Mouse (Mus musculus): ENCODE measurements around the gene Wwox. TPM values are rescaled to one million over a fixed set of nuclear protein-coding genes. Genes with fewer than 3 reads are reported as not detected.

Gene Wwox
- polyA plus RNA-seq, 1 experiment from 2014 or later: 10.3 TPM

DNA sequence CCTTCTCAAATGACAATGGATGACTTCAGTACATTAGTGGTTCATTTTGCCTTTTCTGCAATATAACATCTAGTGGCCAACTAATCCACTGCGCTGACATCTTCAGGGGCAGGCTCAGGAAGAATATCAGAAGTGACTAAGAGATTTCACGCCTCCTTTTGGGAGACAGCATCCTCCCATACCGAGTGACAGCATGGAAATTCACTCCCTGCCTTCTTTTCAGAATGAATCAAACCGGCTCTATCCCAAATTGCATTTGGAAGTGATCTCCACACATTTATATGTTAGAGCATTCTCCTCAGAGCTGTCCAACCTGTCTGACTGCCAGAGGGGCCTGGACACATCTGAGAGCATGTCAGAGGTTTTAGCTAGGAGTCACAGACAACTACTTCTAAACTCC is 940.6 kb downstream of the Wwox start:
- ATAC-seq (replicated peaks; ENCODE audit: insufficient number of reproducible peaks, low FRiP score, low TSS enrichment): no peak
- H3K4me1 ChIP-seq (ENCODE audit: control insufficient read depth, insufficient read depth, low read length): peaks cover 3% of the 10 kb centered on the region
- WGBS (ENCODE audit: insufficient replicate concordance): 62% methylated on average over 4 of the region's 4 CpGs
- H3K9ac ChIP-seq (ENCODE audit: low read depth, low read length): no peak overlapping the region
- H3K4me2 ChIP-seq: no peak overlapping the region
- no peaks in the 10 kb centered on the region for H3K36me3 ChIP-seq (ENCODE audit: control insufficient read depth, insufficient read depth, low read length)
- H3K27me3 ChIP-seq (ENCODE audit: control insufficient read depth, insufficient read depth, low read length): no peaks in the 10 kb centered on the region
- no peaks in the 10 kb centered on the region for H3K9me3 ChIP-seq (replicated peaks; ENCODE audit: control insufficient read depth, low read length)
- H3K4me3 ChIP-seq (ENCODE audit: low read depth, low read length): no peak overlapping the region
- H3K27ac ChIP-seq (ENCODE audit: low read depth, low read length): no peak overlapping the region

DNA sequence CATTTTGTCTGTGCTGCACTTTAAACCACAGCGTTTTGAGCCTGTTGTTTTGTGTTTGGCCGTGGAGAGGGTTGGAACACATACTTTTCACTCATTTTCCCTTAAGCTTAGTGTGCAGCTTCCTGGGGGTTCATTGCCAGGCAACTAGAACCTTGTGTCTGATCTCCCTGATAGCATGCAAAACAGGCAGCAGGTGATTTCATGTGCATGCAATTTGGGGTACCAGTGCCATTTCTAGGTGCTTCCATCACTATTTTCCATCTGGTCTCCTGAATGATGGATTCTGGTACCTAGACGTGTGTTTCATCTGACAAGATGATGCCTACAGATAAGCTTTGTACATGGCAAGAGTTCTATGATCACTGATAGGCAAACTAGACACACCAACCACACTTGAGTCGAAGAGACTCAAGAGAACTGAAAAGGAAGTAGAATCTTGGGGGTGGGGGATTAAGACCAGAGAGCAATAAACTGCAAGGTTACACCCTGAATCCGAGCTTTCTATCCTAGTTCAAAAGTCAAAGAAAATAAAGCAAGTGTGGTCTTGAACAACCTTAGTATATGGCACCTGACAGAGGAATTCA is 951.6 kb downstream of the Wwox start:
- H3K27ac ChIP-seq (ENCODE audit: low read depth, low read length): no peak overlapping the region
- WGBS (ENCODE audit: insufficient replicate concordance): 82% methylated on average over 5 of the region's 5 CpGs
- H3K4me1 ChIP-seq (ENCODE audit: control insufficient read depth, insufficient read depth, low read length): no peaks in the 10 kb centered on the region
- no peak for ATAC-seq (replicated peaks; ENCODE audit: insufficient number of reproducible peaks, low FRiP score, low TSS enrichment)
- H3K4me3 ChIP-seq (ENCODE audit: low read depth, low read length): no peak overlapping the region
- no peak overlapping the region for H3K9ac ChIP-seq (ENCODE audit: low read depth, low read length)
- H3K9me3 ChIP-seq (replicated peaks; ENCODE audit: control insufficient read depth, low read length): no peaks in the 10 kb centered on the region
- no peak overlapping the region for H3K4me2 ChIP-seq
- H3K36me3 ChIP-seq (ENCODE audit: control insufficient read depth, insufficient read depth, low read length): no peaks in the 10 kb centered on the region
- H3K27me3 ChIP-seq (ENCODE audit: control insufficient read depth, insufficient read depth, low read length): no peaks in the 10 kb centered on the region

DNA sequence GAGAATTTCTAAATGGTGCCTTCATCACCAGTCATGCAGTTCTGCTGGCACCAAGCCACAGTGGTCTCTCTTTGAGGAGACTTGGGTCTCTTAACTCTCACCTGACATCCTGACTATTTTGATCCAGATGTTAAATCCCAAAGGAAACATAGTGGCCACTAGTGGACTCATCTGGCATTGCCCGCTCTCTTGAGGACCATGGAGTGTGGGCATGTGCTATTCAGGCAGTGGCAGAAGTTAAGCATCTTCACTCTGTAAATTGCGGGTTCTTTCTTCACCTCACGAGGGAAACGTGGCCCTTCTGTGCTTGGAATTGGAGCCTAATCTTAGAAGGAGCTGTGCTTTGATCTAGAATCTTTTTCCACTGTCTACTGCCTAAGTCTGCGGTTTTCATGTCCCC is 956.4 kb downstream of the Wwox start:
- Histone ChIP-seq H3K4me2 (no peak overlapping the region), H3K9me3 (replicated peaks; ENCODE audit: control insufficient read depth, low read length) (no peaks in the 10 kb centered on the region), H3K27me3 (ENCODE audit: control insufficient read depth, insufficient read depth, low read length) (no peaks in the 10 kb centered on the region), H3K4me1 (ENCODE audit: control insufficient read depth, insufficient read depth, low read length) (no peaks in the 10 kb centered on the region), H3K27ac (ENCODE audit: low read depth, low read length) (no peak overlapping the region), H3K36me3 (ENCODE audit: control insufficient read depth, insufficient read depth, low read length) (no peaks in the 10 kb centered on the region), H3K4me3 (ENCODE audit: low read depth, low read length) (no peak overlapping the region), H3K9ac (ENCODE audit: low read depth, low read length) (no peak overlapping the region)
- WGBS (ENCODE audit: insufficient replicate concordance): 76% methylated on average over 5 of the region's 5 CpGs
- ATAC-seq (replicated peaks; ENCODE audit: insufficient number of reproducible peaks, low FRiP score, low TSS enrichment): no peak

DNA sequence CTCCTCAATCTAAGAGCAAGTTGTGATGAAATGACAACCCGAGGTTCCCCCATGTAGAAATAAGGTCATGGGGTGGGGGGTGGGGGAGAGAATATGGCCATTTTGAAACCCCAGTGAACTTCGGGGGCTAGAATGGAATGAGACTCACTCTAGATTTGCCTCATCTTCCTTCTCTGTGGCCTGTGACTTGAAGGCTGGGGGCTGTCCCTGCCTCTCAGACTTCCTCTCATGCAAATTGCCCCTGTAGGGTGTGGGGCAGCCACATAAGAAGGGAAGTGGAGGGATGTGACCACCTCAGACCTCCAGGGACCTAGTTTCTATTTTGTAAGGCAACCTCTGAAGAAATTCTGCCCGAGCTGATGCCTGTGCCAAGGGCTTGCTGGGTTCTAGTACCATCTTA is 958.5 kb downstream of the Wwox start:
- Histone ChIP-seq H3K9me3 (replicated peaks; ENCODE audit: control insufficient read depth, low read length) (no peaks in the 10 kb centered on the region), H3K4me1 (ENCODE audit: control insufficient read depth, insufficient read depth, low read length) (no peaks in the 10 kb centered on the region), H3K36me3 (ENCODE audit: control insufficient read depth, insufficient read depth, low read length) (no peaks in the 10 kb centered on the region), H3K9ac (ENCODE audit: low read depth, low read length) (no peak overlapping the region), H3K27me3 (ENCODE audit: control insufficient read depth, insufficient read depth, low read length) (no peaks in the 10 kb centered on the region), H3K4me2 (no peak overlapping the region), H3K4me3 (ENCODE audit: low read depth, low read length) (no peak overlapping the region), H3K27ac (ENCODE audit: low read depth, low read length) (no peak overlapping the region)
- no peak for ATAC-seq (replicated peaks; ENCODE audit: insufficient number of reproducible peaks, low FRiP score, low TSS enrichment)
- WGBS (ENCODE audit: insufficient replicate concordance): 72% methylated on average over 3 of the region's 3 CpGs

DNA sequence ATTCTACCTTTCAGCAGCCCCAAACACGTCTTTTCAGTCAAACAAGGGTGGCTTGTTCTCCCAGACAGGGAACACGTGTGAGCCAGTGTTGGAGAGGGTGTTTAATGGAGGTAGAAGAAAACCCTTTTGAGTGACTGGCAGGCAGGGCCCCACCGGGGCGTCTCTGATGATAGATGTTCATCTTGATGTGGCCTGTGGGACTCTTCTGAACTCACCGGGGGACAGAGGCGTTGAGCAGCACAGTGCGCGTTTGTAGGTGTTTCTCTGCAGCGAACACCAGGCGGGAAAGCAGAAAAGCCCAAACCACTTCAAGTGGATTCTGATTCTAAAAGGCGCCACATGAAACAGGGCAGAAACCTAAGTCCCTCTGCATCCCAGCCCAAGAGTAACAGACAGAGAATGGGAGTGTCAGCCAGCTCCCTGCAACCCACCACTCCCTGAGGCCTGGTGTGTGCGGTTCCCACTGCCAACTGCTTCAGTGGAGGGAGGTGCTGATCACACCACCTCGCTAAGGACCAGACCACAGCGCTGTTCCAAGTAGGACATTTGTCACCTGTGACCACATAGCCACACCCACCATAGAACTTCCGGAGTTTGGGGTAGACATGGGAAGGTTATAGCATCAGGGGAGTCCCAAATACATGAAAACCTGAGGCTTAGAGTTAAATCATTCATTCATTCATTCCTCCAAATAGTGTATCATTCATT is 960.7 kb downstream of the Wwox start:
- 62% methylated on average over 15 of the region's 15 CpGs for WGBS (ENCODE audit: insufficient replicate concordance)
- ATAC-seq (replicated peaks; ENCODE audit: insufficient number of reproducible peaks, low FRiP score, low TSS enrichment): no peak
- Histone ChIP-seq H3K27ac (ENCODE audit: low read depth, low read length) (no peak overlapping the region), H3K27me3 (ENCODE audit: control insufficient read depth, insufficient read depth, low read length) (no peaks in the 10 kb centered on the region), H3K9ac (ENCODE audit: low read depth, low read length) (no peak overlapping the region), H3K4me2 (no peak overlapping the region), H3K4me3 (ENCODE audit: low read depth, low read length) (no peak overlapping the region), H3K9me3 (replicated peaks; ENCODE audit: control insufficient read depth, low read length) (no peaks in the 10 kb centered on the region), H3K4me1 (ENCODE audit: control insufficient read depth, insufficient read depth, low read length) (no peaks in the 10 kb centered on the region), H3K36me3 (ENCODE audit: control insufficient read depth, insufficient read depth, low read length) (no peaks in the 10 kb centered on the region)

Other genes starting within 250 kb of the Wwox start
- 0.62 and 0.73 TPM in 2 replicates for gene Vat1l, start 234.0 kb upstream of the Wwox start, polyA plus RNA-seq (2014; fragmentation: Nextera tagmentation; extraction: Ambion mirVana)
- gene Clec3a, start 21.6 kb upstream of the Wwox start, polyA plus RNA-seq (2014; fragmentation: Nextera tagmentation; extraction: Ambion mirVana): not detected in 2 replicates